Mouse (Mus musculus): ENCODE measurements at regions not wholly inside any gene's neighbourhood (a gene's known extent, or its start where the extent isn't known, plus 50 kb on each side); places are given as distances from the start of the nearest gene placed in this dataset.
A peak's percentile ranks its signal among the peaks of the same experiment; 100 is the strongest.

DNA sequence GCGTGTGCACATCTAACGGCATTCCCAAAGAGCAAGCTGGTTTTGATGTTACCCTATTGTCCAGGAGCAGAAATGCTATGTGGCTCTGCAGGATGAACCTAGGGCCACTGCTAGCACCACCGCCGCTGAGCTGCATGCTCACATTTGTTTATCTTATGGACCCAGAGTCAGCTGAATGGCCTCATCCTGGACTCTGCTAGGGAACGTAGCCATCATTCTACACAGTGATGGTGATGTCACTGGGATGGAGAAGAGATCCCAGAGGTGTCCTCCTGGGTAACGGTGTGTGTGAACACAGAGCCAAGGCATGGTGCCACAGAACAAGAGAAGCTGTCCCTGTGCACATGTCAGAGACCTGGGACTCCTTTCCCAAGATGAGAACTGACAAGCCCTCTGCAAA lies 352.4 kb upstream of the Zfp507 start:
- peaks cover 7% of the 10 kb centered on the region; the same call in 1 of the 2 replicates for H3K4me1 ChIP-seq (ENCODE audit: control insufficient read depth, insufficient read depth, low read length)
- ATAC-seq, result no peak
- H3K27me3 ChIP-seq (ENCODE audit: control insufficient read depth, insufficient read depth, low read depth, low read length), result no peaks in the 10 kb centered on the region
- H3K36me3 ChIP-seq (ENCODE audit: control insufficient read depth, insufficient read depth, low read length), result no peaks in the 10 kb centered on the region
- no peak overlapping the region for H3K27ac ChIP-seq (ENCODE audit: low read length)
- H3K4me3 ChIP-seq (ENCODE audit: low read depth, low read length), result no peak overlapping the region
- H3K9me3 ChIP-seq (replicated peaks; ENCODE audit: control insufficient read depth, low read length, poor library complexity, severe bottlenecking), result no peaks in the 10 kb centered on the region
- H3K9ac ChIP-seq (ENCODE audit: low read depth, low read length), result no peak overlapping the region
- no peak overlapping the region for H3K4me2 ChIP-seq (ENCODE audit: low read length)
- WGBS, result 89% methylated on average over 6 of the region's 6 CpGs

DNA sequence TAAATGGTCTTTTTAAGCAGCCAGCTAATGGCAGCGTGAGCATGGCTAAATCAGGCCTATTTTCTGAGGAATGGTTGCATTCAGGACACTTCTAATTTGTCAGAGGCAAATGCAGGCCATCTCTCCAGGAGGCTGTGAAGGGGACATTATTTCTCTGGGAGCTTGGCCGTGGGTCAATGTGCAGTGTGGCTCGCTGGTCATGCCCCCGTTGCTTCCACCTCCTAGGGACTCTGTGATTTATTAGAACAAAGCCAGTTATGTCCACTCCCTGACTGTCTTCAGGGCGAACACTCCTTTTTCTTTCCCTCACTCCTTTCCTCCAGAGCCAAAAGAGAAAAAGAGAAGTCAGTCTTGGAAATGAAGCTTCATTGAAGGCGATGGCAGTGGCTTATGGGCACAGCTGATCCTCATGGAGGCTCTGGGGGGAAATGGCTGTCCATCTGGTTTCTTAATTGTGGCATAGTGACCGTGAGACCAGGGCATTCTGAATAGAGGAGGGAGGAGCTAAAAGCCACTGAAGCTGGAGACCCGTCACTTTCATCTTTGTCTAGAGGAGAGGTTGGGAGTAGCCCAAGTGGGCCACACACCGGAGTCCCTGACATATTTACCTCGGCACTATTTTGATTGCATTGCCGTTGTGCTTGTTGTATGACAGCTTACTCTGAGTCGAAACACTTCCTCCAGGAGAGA lies 348.2 kb upstream of the Zfp507 start:
- Histone ChIP-seq H3K9ac (ENCODE audit: low read depth, low read length) (no peak overlapping the region), H3K4me1 (ENCODE audit: control insufficient read depth, insufficient read depth, low read length) (no peaks in the 10 kb centered on the region), H3K9me3 (replicated peaks; ENCODE audit: control insufficient read depth, low read length, poor library complexity, severe bottlenecking) (no peaks in the 10 kb centered on the region), H3K36me3 (ENCODE audit: control insufficient read depth, insufficient read depth, low read length) (no peaks in the 10 kb centered on the region), H3K27me3 (ENCODE audit: control insufficient read depth, insufficient read depth, low read depth, low read length) (no peaks in the 10 kb centered on the region), H3K4me2 (ENCODE audit: low read length) (no peak overlapping the region), H3K4me3 (ENCODE audit: low read depth, low read length) (no peak overlapping the region), H3K27ac (ENCODE audit: low read length) (no peak overlapping the region)
- WGBS, result 42% methylated on average over 12 of the region's 12 CpGs
- ATAC-seq, result no peak

DNA sequence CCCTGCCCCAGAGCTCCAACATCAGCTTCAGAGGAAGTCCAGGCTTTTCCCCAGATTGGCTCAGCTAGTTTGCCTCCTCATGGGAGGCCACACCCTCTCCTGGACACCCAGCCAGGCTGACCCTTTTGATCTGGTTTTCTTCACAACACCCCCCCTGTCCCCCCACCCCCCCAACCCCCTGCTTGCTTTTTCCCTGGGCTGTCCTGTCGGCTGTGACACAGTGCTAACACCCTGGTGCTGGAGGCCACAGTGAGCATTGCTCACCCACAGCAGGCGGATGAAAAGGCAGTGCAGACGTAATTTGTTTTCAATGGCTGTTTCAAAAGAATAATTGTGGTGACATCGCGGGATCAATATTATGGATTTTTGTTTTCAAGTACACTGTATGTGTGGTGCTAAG lies 333.8 kb upstream of the Zfp507 start:
- H3K4me3 ChIP-seq (ENCODE audit: low read depth, low read length), result no peak overlapping the region
- H3K27ac ChIP-seq (ENCODE audit: low read length), result no peak overlapping the region
- H3K27me3 ChIP-seq (ENCODE audit: control insufficient read depth, insufficient read depth, low read depth, low read length), result no peaks in the 10 kb centered on the region; the same call in 1 of the 2 replicates
- WGBS, result 34% methylated on average over 5 of the region's 5 CpGs
- H3K36me3 ChIP-seq (ENCODE audit: control insufficient read depth, insufficient read depth, low read length), result no peaks in the 10 kb centered on the region
- H3K4me2 ChIP-seq (ENCODE audit: low read length), result no peak overlapping the region
- H3K9me3 ChIP-seq (replicated peaks; ENCODE audit: control insufficient read depth, low read length, poor library complexity, severe bottlenecking), result no peaks in the 10 kb centered on the region
- peak; percentile 32; the same call in 1 of the 2 replicates for ATAC-seq
- no peak overlapping the region for H3K9ac ChIP-seq (ENCODE audit: low read depth, low read length)
- H3K4me1 ChIP-seq (ENCODE audit: control insufficient read depth, insufficient read depth, low read length), result peaks cover 7% of the 10 kb centered on the region

DNA sequence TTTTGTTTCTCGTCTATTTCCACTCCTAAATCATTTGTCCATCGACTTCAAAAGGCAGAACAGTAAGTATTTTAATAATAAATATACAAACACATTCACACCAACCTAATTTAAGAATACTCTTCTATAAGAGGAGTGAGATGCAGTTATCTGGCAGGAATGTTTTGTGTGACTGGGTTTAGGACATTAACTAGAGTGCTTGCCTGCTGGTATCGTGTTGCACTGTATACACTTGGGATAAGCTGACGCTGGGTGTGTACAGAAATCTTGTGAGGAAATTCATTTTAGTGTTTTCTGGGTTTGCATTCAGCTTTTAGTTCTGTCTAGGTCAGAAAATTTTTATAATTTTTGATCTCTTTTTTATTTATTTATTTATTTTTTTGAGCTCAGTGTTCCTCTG lies 331.8 kb upstream of the Zfp507 start:
- Histone ChIP-seq H3K27me3 (ENCODE audit: control insufficient read depth, insufficient read depth, low read depth, low read length) (no peaks in the 10 kb centered on the region; the same call in 1 of the 2 replicates), H3K9ac (ENCODE audit: low read depth, low read length) (no peak overlapping the region), H3K4me1 (ENCODE audit: control insufficient read depth, insufficient read depth, low read length) (peaks cover 7% of the 10 kb centered on the region), H3K36me3 (ENCODE audit: control insufficient read depth, insufficient read depth, low read length) (no peaks in the 10 kb centered on the region), H3K4me2 (ENCODE audit: low read length) (no peak overlapping the region), H3K27ac (ENCODE audit: low read length) (no peak overlapping the region), H3K4me3 (ENCODE audit: low read depth, low read length) (no peak overlapping the region), H3K9me3 (replicated peaks; ENCODE audit: control insufficient read depth, low read length, poor library complexity, severe bottlenecking) (no peaks in the 10 kb centered on the region)
- 58% methylated on average over 4 of the region's 4 CpGs for WGBS
- ATAC-seq, result no peak

DNA sequence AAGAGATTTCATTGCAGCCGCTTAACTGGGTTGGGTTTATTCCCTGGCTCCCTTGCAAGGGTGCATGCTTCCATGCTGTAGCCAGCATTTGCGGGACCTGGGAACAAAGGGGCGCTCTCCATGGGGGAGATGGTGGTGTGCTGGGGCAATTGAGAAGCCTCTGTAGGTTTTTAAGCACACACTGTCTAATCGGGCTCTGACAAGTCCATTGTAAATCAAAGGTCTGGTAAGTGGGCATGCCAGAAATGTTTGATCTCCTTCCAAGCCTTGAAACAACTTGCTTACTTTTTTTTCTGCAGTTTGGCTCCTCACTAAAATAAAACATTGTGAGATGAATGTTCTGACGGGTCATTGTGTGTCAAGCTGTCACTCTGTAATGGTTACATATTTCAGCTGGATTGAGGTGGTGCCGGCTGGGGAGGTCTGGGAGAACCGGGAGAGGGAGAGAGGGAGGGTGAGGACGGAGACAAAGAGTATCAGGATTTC lies 330.9 kb upstream of the Zfp507 start:
- peaks cover 7% of the 10 kb centered on the region for H3K4me1 ChIP-seq (ENCODE audit: control insufficient read depth, insufficient read depth, low read length)
- 6% methylated on average over 8 of the region's 8 CpGs for WGBS
- ATAC-seq, result peak; percentile 68
- no peaks in the 10 kb centered on the region for H3K9me3 ChIP-seq (replicated peaks; ENCODE audit: control insufficient read depth, low read length, poor library complexity, severe bottlenecking)
- H3K27ac ChIP-seq (ENCODE audit: low read length), result peak overlapping the region; percentile 38; the same call in 1 of the 2 replicates
- H3K36me3 ChIP-seq (ENCODE audit: control insufficient read depth, insufficient read depth, low read length), result no peaks in the 10 kb centered on the region
- H3K4me3 ChIP-seq (ENCODE audit: low read depth, low read length), result no peak overlapping the region
- H3K9ac ChIP-seq (ENCODE audit: low read depth, low read length), result no peak overlapping the region
- no peaks in the 10 kb centered on the region; the same call in 1 of the 2 replicates for H3K27me3 ChIP-seq (ENCODE audit: control insufficient read depth, insufficient read depth, low read depth, low read length)
- H3K4me2 ChIP-seq (ENCODE audit: low read length), result peak overlapping the region; percentile 15

DNA sequence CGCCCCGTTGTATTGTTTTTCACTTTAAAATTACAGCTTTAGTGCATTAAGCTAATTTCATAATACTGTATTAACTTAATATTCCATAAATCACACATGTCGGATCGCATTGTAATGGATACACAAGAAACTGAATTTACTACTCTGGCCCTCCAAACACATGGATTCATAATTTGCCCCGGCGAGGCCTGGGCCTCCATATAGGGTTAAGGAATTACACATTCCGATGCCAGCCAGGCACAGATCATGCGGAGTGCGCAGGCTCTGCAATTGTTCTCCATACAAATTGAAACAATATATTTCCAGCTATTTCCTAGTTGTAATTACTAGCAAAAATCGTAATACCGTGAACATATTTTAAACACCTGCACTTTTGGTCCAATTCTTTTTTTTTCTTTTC lies 330.2 kb upstream of the Zfp507 start:
- Histone ChIP-seq H3K27me3 (ENCODE audit: control insufficient read depth, insufficient read depth, low read depth, low read length) (no peaks in the 10 kb centered on the region; the same call in 1 of the 2 replicates), H3K27ac (ENCODE audit: low read length) (no peak overlapping the region), H3K4me3 (ENCODE audit: low read depth, low read length) (no peak overlapping the region), H3K9ac (ENCODE audit: low read depth, low read length) (no peak overlapping the region), H3K36me3 (ENCODE audit: control insufficient read depth, insufficient read depth, low read length) (no peaks in the 10 kb centered on the region), H3K4me1 (ENCODE audit: control insufficient read depth, insufficient read depth, low read length) (peaks cover 7% of the 10 kb centered on the region), H3K4me2 (ENCODE audit: low read length) (no peak overlapping the region), H3K9me3 (replicated peaks; ENCODE audit: control insufficient read depth, low read length, poor library complexity, severe bottlenecking) (no peaks in the 10 kb centered on the region)
- no peak for ATAC-seq
- WGBS, result 62% methylated on average over 11 of the region's 11 CpGs

DNA sequence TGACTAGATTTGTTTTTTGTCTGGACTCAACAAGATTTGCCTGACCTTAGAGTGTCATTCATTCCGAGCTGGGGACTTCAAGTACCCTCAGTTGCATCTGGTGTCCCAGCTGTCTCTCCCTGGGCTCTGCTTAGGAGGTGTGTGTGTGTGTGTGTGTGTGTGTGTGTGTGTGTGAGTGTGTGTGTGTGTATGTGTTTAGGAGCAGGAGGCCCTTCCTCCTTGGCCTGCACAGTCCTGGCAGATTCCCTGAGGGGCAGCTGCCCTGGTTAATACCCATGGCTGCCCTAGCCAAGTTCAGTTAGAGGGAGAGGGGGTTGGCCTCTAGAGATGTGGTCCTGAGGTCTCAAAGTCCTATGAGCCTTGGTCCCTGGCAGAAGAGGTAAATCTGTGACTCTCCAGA lies 329.8 kb upstream of the Zfp507 start:
- H3K9ac ChIP-seq (ENCODE audit: low read depth, low read length), result no peak overlapping the region
- 36% methylated on average over 1 of the region's 1 CpGs for WGBS
- 0 out of 2 replicates have a peak, but pooled peaks have one; percentile 29 for ATAC-seq

DNA sequence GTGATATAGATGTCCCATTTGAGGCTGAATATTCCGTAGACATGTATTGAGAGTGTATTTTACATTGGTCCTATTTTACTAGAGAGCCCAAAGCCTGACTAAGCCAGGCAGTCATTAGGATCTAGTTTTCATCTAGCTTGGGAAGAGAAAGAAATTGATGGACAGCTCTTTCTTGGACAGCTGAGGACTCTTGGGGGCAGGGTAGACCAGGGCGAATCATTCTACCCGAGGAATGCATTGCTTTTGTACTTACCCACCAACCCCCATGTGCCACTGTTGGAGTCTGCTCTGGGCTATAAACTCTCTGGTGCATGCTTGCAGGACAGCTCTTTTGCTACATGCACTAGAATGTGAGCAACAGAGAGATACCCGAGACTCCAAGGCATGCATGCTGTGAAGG lies 294.3 kb upstream of the Zfp507 start:
- no peak overlapping the region for H3K4me3 ChIP-seq (ENCODE audit: low read depth, low read length)
- no peaks in the 10 kb centered on the region for H3K36me3 ChIP-seq (ENCODE audit: control insufficient read depth, insufficient read depth, low read length)
- H3K27me3 ChIP-seq (ENCODE audit: control insufficient read depth, insufficient read depth, low read depth, low read length), result no peaks in the 10 kb centered on the region
- ATAC-seq, result no peak
- 86% methylated on average over 4 of the region's 4 CpGs for WGBS
- H3K4me1 ChIP-seq (ENCODE audit: control insufficient read depth, insufficient read depth, low read length), result no peaks in the 10 kb centered on the region
- no peak overlapping the region for H3K9ac ChIP-seq (ENCODE audit: low read depth, low read length)
- H3K4me2 ChIP-seq (ENCODE audit: low read length), result no peak overlapping the region
- no peaks in the 10 kb centered on the region for H3K9me3 ChIP-seq (replicated peaks; ENCODE audit: control insufficient read depth, low read length, poor library complexity, severe bottlenecking)
- no peak overlapping the region for H3K27ac ChIP-seq (ENCODE audit: low read length)

More for the DNA sequence above, 329.8 kb upstream of the Zfp507 start:
- Histone ChIP-seq H3K27ac (ENCODE audit: low read length) (no peak overlapping the region), H3K4me2 (ENCODE audit: low read length) (no peak overlapping the region), H3K9me3 (replicated peaks; ENCODE audit: control insufficient read depth, low read length, poor library complexity, severe bottlenecking) (no peaks in the 10 kb centered on the region), H3K27me3 (ENCODE audit: control insufficient read depth, insufficient read depth, low read depth, low read length) (no peaks in the 10 kb centered on the region; the same call in 1 of the 2 replicates), H3K4me3 (ENCODE audit: low read depth, low read length) (no peak overlapping the region), H3K4me1 (ENCODE audit: control insufficient read depth, insufficient read depth, low read length) (peaks cover 7% of the 10 kb centered on the region), H3K36me3 (ENCODE audit: control insufficient read depth, insufficient read depth, low read length) (no peaks in the 10 kb centered on the region)

- Histone ChIP-seq H3K4me2 (ENCODE audit: low read length) (no peak overlapping the region), H3K36me3 (ENCODE audit: control insufficient read depth, insufficient read depth, low read length) (no peaks in the 10 kb centered on the region), H3K9me3 (replicated peaks; ENCODE audit: control insufficient read depth, low read length, poor library complexity, severe bottlenecking) (no peaks in the 10 kb centered on the region), H3K27ac (ENCODE audit: low read length) (no peak overlapping the region), H3K4me3 (ENCODE audit: low read depth, low read length) (no peak overlapping the region), H3K4me1 (ENCODE audit: control insufficient read depth, insufficient read depth, low read length) (no peaks in the 10 kb centered on the region), H3K27me3 (ENCODE audit: control insufficient read depth, insufficient read depth, low read depth, low read length) (no peaks in the 10 kb centered on the region), H3K9ac (ENCODE audit: low read depth, low read length) (no peak overlapping the region)
- ATAC-seq, result no peak
- 76% methylated on average over 20 of the region's 20 CpGs for WGBS
Observed at GRCm38 (mm10) chr7:36095258-36096130, 292.7 kb upstream of the Zfp507 start.
